In the genomic region with DNA sequence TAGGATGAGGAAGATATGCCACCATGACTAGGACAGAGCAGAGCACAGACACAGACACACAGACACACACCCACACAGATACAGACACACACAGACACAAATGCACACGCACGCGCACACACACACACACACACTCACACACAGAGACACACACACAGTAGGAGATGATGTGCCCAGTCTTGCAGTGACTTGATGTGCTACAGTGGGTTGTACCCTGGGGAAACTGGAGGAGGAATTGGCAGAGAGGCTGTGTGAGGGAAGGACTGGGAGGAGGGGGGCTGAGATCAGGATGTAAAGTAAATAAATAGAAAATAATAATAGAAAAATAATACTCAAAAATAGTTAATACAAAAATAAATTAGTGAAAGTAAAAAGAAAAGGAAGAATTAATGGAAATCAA, we compare ENCODE assay signal across 21 mouse cellular contexts.
"Had no signal": no experiment of that assay in that cellular context is flagged by ENCODE, and none has a peak within 500 bp of the region (broad histone marks: within the 10 kb centered on the region; RNA-seq: fewer than 3 reads in every experiment).

No protein-coding gene starts in this region.

- H3K9me3 ChIP-seq: limb, embryonic 12.5 days; limb, embryonic 15.5 days; neural tube, embryonic 13.5 days; stomach, embryonic 15.5 days had no signal

- H3K27ac ChIP-seq: layer of hippocampus, adult 2 months; limb, embryonic 12.5 days; limb, embryonic 15.5 days; liver, embryonic 14.5 days; macrophage; neural tube, embryonic 13.5 days; stomach, embryonic 15.5 days had no signal

- H3K36me3 ChIP-seq: limb, embryonic 12.5 days; limb, embryonic 15.5 days; neural tube, embryonic 13.5 days; stomach, embryonic 15.5 days had no signal

- DNase-seq: kidney, adult 9 months; kidney, postnatal 25 days; layer of hippocampus, adult 9-11 months; liver, postnatal 0 days; lung, embryonic 14.5 days; retina, postnatal 1 day; right cerebral cortex, postnatal 25 days; spleen, adult 18-20 months; thymus, postnatal 25 days had no signal

- H3K9ac ChIP-seq: limb, embryonic 12.5 days; limb, embryonic 15.5 days; liver, embryonic 14.5 days; liver, postnatal 0 days; lung, embryonic 14.5 days; neural tube, embryonic 13.5 days; stomach, embryonic 15.5 days had no signal

- ATAC-seq: intestine, postnatal 0 days; liver, postnatal 0 days; lung, postnatal 0 days; midbrain, embryonic 16.5 days had no signal

- H3K4me3 ChIP-seq: layer of hippocampus, adult 2 months; limb, embryonic 12.5 days; limb, embryonic 15.5 days; myocyte; neural tube, embryonic 13.5 days; stomach, embryonic 15.5 days had no signal

- H3K4me1 ChIP-seq: limb, embryonic 12.5 days; limb, embryonic 15.5 days; neural tube, embryonic 13.5 days; stomach, embryonic 15.5 days had no signal

- H3K4me2 ChIP-seq: limb, embryonic 12.5 days; limb, embryonic 15.5 days; liver, embryonic 11.5 days; lung, embryonic 14.5 days; neural tube, embryonic 13.5 days; stomach, embryonic 15.5 days had no signal

- H3K27me3 ChIP-seq: limb, embryonic 12.5 days; limb, embryonic 15.5 days; neural tube, embryonic 13.5 days; stomach, embryonic 15.5 days had no signal
